Mouse (Mus musculus) left cerebral cortex, postnatal 25 days (tissue): ENCODE results near the gene Il1r2. TPM values are rescaled to one million over a fixed set of nuclear protein-coding genes. Genes with fewer than 3 reads are reported as not detected.

Experiments
- DNase-seq, 2 experiments: peaks; one replicate each; pipeline ENCODE4 v3.0.0; 2022; ENCODE audit warnings: low spot score in 2 of 2, mixed read lengths in 1 of 2
- intact Hi-C: fragments of 180-260 bp; cut with DNase I; formaldehyde crosslinking; loops from one replicate; pipeline ENCODE4 v1.15.1; 2025
- total RNA-seq, 2 experiments: library from RNA; stranded (reverse); gene quantifications; 2 replicates each; pipeline ENCODE4 v1.2.3; 2021

Gene Il1r2
- total RNA-seq, 2 experiments from 2014 or later: not detected

DNA sequence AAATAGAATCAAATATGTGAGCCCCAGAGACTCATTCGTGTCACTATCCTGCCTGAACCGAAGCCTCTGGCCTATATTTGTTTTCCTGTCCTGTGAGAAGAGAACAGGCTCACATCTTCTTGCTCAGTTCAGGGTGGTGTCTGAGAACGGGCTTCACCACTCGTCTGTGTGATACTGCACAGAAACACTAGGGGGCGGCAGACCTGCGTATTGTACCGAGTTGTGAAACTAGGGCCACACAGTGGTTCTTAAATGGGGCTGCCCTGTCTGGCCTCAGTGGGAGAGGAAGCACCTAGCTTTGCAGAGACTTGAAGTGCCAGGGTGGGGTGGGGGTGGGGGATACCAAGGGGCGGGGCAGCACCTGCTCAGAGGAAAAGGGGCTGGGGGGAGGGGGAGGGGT lies 42.5 kb downstream of the Il1r2 start:
- intact Hi-C loops: loop anchor here (5.0 kb wide), 2 partner anchors 151 to 536 kb away; no protein-coding TSS in a partner anchor
- peak; percentile 78 to 86 for DNase-seq

DNA sequence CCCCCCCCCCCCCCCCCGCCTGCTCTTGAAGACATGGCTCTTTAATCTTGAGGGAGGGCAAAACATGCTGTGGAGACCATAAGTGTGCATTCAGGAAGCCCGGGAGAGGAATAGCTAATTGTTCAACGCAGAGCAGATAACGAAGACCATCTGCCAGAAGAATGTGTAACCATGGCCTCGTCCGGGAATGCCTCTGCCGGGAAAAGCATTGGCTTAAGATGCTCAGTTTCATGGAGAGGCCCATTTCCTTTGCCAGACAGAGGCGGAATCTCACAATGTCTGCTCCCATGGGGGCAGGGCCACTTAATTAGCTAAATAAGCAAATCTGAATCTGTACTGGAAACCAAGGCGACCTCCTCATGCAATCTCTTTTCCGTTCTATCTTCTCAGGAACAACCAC lies 43.7 kb downstream of the Il1r2 start:
- intact Hi-C loops: loop anchor here (5.0 kb wide), 2 partner anchors 150 to 535 kb away; no protein-coding TSS in a partner anchor

DNA sequence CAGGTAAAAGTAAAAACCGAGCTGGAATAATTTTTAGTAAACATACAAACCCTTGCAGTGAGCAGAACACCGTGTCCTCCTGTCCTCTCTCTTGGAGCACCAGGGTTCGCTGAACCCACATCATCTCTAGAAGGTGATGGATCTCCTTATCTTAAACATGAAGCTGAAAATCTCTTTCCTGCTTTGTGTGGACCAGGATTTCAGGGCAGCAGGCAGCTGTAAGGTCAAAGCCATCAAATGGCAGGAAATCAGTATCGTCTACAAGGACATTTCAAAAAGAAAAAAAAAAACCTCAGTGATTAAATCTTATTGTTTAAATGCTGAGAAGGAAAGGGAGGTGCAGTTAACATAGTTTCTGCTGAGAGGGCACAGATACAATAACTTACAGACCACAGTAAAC lies 50.4 kb downstream of the Il1r2 start:
- no peak for DNase-seq
- intact Hi-C loops: no loop called here

More for the DNA sequence above, 43.7 kb downstream of the Il1r2 start:
- no peak for DNase-seq

DNA sequence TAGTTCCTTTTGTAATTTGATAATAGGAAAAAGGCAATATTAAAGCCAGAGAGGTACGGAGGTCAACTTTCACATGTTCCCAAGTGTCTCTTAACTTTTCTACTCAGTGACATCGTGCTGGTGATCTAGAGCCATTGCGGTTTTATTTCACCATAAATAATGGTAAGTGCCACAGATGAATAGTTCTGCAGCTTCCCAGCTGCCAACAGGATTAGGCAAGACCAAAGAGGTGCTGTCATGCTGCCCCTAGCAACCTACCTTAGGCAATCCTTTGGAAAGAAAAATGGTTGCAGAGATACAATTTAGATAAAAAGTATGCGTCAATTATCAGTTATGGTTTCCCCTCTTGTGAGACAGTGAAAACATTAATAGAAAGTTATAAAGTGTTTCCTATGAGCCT lies 54.6 kb downstream of the Il1r2 start:
- intact Hi-C loops: no loop called here

DNA sequence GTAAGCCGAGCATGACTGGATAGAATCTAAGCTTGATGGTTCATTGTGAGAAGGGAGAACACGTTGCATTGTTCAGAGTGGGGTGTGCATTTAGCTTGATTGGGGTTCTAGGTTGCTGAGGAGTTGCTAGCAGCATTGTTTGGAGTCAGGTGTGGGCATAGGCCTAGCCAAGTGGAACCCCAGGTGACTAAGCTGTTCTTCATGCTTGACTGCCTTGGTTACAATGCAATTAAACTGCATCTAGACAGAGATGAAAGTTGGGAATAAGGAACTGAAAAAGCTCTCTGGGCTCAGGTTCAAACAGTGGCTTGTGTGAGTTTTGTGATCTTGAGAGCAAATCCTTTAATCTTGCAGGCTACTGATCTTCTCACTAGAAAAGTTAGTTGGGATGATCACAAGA lies 55.4 kb downstream of the Il1r2 start:
- DNase-seq: no peak
- intact Hi-C loops: no loop called here

More for the DNA sequence above, 54.6 kb downstream of the Il1r2 start:
- DNase-seq: no peak

DNA sequence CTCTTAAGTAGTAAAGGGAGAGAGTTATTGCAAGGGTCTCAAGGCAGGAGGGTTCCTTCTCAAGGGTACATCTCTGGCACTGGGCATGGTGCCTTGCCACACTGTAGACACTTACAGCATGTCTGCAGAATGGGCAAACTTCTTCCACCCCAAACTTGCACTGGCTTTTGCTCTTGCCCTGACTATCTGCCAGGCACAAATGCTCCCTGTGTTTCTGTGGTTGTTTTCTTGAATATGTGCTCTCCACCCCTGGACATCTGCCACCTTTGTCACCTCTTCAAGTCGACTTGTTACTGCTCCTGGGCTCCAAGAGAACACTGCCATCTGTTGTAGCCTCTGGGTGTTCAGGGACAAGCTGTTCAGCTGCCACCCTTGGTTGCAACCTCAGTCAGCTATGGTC lies 57.8 kb downstream of the Il1r2 start:
- intact Hi-C loops: loop anchor here (5.0 kb wide), 1 partner anchor 246 kb away; no protein-coding TSS in a partner anchor
- DNase-seq: no peak

GRCm38 (mm10) chr1:40132721-40133120 lies 58.8 kb downstream of the Il1r2 start:
- DNase-seq: no peak
- intact Hi-C loops: loop anchor here (5.0 kb wide), 1 partner anchor 245 kb away; no protein-coding TSS in a partner anchor

GRCm38 (mm10) chr1:40133567-40133966 lies 59.7 kb downstream of the Il1r2 start:
- DNase-seq: no peak
- intact Hi-C loops: loop anchor here (5.0 kb wide), 1 partner anchor 244 kb away; no protein-coding TSS in a partner anchor

- intact Hi-C loops: no loop called here
- DNase-seq: peak; percentile 82 to 93
Observed at GRCm38 (mm10) chr1:40139798-40140532, 66.1 kb downstream of the Il1r2 start.

GRCm38 (mm10) chr1:40156096-40156495 lies 82.2 kb downstream of the Il1r2 start:
- DNase-seq: no peak
- intact Hi-C loops: no loop called here

- no peak for DNase-seq
- intact Hi-C loops: no loop called here
Observed at GRCm38 (mm10) chr1:40163329-40163917, 89.5 kb downstream of the Il1r2 start.

DNA sequence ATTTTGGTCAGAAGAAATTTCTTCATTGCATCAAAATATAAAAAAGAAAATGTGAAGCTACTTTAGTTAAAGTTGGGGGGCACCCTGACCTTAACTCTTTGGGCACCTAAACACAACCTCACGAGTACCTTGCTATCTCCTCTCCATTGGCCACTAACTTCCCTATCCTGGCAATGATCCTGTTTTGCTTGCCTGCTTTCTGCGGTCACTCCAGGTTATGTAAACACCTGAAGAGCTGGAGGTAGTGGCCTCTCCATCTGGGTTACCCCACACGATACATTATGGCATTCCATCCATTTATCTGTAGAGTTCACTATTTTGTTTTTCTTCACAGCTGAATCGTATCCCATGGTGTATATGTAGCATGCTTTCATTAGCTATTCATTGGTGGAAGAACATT lies 90.5 kb downstream of the Il1r2 start:
- no peak for DNase-seq
- intact Hi-C loops: no loop called here

DNA sequence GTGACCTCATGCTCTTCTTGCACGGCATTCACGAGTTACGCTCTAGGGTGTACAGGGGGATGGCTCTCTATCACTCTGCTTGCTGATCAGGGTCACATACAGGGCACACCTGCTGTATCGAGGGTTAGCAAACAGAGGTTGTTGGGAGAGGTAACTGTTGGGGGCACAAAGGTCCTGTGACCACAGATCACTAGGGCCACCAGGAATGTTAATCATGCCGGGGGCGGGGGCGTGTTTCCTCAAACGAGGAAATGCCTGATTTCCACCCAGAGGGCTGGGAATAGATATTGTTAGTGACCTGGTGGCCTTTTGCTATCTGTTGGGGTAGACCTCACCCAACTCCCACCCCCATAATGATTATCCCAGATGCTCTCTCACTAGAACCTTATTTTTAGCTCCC lies 93.7 kb downstream of the Il1r2 start:
- intact Hi-C loops: no loop called here
- DNase-seq: no peak

GRCm38 (mm10) chr1:40171878-40172277 lies 98.0 kb downstream of the Il1r2 start:
- intact Hi-C loops: no loop called here

DNA sequence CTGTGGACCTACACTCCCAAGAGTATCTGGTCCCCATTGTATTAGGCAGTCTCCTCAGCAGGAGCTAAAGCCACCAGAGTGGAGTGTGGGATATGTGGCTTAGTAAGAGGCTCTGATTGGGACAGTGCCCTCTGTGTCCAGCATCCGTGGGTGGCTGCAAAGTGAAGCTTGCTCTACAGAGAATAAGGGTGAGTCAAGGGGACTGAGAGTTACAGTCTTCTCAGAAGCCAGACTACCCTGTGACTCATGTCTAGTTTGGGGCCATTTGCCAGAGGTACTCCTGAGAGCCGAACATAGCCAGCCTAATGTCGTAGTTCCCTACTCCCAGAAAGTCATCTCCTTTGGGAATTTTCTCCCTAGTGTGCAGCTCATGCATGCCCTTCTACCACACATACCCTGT lies 100.3 kb downstream of the Il1r2 start:
- DNase-seq: no peak
- intact Hi-C loops: no loop called here

More at GRCm38 (mm10) chr1:40171878-40172277, 98.0 kb downstream of the Il1r2 start:
- peak; percentile 41 to 90 for DNase-seq

Other genes starting within 250 kb of the Il1r2 start
- 100 to 1,000 TPM; 115 to 131 TPM for gene Map4k4, start 173.2 kb upstream of the Il1r2 start, total RNA-seq
- 1 to 10 TPM; 2.3 to 3.0 TPM for gene Il1r1, start 151.0 kb downstream of the Il1r2 start, total RNA-seq